Mouse (Mus musculus): ENCODE measurements at regions not wholly inside any gene's neighbourhood (a gene's known extent, or its start where the extent isn't known, plus 50 kb on each side); places are given as distances from the start of the nearest gene placed in this dataset.

- no peak for DNase-seq (ENCODE audit: low spot score in 2 of 2)
These were observed 123.9 kb downstream of the Tmem161b start for GRCm38 (mm10) chr13:84345791-84346511.

DNA sequence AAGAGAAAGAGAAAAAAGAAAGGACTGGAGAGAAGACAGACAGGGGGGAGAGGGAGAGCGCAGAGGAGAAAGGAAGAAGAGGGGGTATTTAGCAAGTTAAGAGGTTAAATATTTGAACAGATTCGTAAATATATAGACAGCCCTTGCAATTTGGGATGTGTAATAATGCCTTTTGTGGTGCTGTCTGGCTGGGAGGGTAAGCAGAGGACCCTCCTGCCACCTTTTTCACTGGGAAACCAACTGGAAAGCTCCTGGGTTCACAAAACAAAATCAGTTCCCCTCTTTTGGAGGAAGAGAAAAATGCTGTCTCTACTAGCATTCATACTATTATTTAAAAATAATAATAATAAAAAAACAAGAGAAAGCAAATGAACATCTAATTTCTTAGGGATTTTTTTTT, 124.5 kb downstream of the Tmem161b start:
- no peak for DNase-seq (ENCODE audit: low spot score in 2 of 2)

DNA sequence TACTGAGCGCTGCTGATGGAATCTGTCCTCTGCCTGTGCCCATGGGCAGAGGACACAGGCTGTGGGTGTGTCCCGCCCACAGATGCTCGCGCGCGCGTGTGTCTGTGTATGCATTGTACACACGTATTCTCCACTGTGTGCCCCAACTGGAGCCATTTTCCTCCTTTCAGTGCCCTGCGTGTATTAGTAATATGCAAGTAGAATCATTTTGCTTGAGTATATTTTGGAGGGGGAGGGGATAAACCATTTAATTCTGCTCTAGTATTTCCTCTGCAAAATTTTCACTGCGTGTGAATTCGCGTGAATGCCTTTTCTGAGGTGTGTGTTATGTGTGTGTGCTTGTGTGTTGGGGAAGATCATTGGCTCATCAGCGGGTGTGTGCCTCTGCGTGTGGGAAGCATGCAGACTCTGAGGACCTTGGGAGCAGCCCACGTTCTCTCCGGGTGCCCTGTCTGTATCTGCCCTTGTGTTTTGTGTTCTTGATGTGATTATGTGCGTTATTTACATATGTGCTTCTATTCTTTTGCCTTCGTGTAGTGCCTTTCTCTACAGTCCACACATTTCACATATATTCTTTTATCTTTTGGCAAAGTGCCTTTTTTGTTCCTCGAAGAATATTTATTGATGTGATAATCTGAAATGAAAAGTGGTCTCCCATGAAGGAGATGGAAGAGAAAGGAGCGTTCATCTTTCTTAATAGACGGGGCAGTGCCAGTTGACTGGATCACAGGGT, 125.3 kb downstream of the Tmem161b start:
- no peak for DNase-seq (ENCODE audit: low spot score in 2 of 2)

DNA sequence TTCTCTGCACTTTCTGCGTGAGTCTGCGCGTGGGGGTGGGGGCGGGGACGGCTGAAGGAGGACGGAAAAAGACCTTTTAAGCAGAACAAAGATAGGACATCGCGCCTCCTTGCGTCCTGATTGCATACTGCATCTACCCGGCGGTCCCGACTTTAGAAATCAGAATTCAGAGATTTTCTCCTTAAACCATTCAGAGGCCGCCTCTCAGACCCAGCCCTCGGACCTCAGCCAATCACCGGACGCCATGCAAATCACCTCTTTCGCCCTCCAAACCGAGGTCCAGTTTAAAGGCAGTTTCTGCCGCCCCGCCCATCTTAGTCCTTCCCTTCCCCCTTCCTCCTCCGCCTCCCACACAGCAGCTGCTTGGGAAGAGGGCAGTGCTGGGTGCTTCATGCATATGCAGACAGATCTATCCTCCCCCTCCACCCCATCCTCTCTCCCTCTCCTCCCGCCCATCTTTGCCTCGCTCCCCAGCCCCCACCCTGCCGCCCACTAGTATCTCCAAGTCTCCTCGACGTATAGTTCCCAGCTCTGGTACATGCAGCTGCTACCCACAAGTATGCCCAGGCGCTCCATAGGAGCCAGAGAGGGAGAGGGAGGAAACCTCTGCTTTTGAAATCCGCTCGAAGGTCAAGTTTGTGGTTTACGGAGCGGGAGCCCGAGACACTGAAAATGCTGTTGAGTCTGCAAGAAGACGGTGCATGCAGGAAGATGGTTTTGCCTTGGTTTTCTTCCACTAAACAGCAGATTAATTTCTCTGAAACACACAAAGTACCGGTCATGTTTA, 126.0 kb downstream of the Tmem161b start:
- peak; percentile 83 to 93 for DNase-seq (ENCODE audit: low spot score in 2 of 2)

DNA sequence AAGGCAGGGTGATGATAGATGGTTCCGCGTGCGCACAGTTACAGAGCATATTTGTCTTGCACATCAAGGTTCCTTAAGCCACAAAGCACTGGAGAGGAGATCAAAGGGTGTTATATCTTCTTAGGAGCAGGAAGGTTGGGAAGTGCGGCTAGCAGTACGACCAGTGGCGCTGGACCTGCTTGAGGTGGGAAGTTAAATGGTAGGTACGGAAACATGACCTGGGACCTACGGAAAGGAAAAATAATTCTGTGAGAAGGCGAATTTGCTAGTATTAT, 126.5 kb downstream of the Tmem161b start:
- no peak for DNase-seq (ENCODE audit: low spot score in 2 of 2)

DNA sequence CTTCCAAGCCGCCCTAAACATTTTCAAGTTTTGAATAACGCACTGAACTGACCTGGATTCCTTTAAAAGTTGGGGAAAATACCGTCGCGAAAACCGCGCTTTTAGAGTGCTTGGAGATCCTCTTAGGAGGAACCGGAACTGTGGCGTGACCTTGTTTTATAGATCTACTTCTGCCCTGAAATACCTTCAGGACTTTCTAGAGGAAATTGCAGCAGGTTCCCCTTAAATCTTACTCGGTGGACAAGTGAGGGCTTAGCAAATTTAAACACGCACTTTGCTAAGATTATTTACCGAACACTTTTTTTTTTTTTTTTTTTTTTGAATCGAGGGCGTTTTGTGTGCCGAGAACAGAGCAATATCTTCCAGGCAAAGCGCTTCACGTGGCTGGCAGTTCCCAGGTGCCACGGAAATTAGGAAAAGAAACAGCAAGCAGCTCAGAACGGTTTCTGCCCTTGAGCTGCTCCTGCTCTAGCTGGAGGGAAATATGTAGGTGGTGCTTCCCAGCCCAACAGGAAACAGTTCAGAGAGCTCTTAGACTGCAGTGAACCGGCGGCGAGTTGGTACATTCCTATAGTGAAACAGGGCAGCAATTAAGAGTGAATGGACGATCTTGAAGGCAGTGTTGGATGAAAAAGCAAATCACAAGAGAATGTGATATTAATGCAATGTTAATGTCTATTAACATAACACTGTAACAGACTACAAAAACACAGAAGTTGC, 127.1 kb downstream of the Tmem161b start:
- DNase-seq (ENCODE audit: low spot score in 2 of 2), result no peak

DNA sequence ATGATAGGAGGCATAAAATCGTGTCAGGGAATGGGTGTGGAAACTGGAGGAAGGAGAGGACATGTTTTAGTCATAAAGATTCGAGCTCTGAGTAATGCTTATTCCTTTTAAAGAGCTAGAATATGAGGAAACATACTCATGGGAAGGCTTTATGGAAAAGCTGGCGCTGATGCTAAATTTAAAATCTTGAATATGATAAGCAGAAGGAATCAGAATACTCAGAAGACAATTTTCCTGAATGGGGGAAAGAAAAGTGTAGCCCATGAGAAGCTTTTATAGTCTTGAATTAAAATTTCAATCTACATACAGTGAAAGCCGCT, 127.6 kb downstream of the Tmem161b start:
- no peak for DNase-seq (ENCODE audit: low spot score in 2 of 2)

- no peak for DNase-seq (ENCODE audit: low spot score in 2 of 2)
These were observed 128.7 kb downstream of the Tmem161b start for GRCm38 (mm10) chr13:84350791-84351190.

- no peak for DNase-seq (ENCODE audit: low spot score in 2 of 2)
These were observed 134.4 kb downstream of the Tmem161b start for GRCm38 (mm10) chr13:84356455-84356854.

- DNase-seq (ENCODE audit: low spot score in 2 of 2), result no peak
These were observed 138.4 kb downstream of the Tmem161b start for GRCm38 (mm10) chr13:84360536-84360935.

DNA sequence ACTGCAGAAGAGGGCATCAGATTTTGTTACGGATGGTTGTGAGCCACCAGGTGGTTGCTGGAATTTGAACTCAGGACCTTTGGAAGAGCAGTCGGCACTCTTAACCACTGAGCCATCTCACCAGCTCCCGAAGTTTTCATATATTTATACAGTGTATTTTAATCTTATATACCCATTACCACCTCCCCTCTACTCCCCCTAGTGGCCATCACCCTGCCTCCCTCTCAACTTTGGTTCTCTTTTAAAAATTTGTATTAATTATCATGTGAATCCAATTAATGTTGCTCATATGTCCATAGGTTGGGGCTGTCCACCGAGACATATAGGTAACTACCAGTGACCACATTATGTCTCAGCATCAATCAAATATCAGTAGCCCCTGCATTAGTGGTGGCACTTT, 142.0 kb downstream of the Tmem161b start:
- DNase-seq (ENCODE audit: low spot score in 2 of 2), result no peak

DNA sequence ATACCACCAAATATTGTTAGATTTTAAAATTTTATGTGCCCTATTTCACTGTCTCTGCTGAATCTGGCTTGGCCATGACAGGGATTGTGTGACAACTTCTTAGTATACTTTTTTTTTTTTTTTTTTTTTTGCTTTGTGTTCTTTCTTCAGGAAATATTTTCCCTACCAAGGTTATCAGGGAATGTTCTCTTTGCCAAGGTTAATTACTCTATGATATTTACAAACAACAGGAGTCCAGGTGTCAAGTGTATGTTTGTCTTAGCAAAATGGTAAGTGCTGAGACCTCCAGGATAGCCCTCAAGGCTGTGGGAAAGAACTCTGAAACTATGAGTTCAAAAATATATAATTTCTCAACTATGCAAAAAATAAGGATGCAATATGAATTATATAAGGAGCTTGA, 143.4 kb downstream of the Tmem161b start:
- DNase-seq (ENCODE audit: low spot score in 2 of 2), result no peak

- DNase-seq (ENCODE audit: low spot score in 2 of 2), result no peak
These were observed 143.9 kb downstream of the Tmem161b start for GRCm38 (mm10) chr13:84366017-84366416.

DNA sequence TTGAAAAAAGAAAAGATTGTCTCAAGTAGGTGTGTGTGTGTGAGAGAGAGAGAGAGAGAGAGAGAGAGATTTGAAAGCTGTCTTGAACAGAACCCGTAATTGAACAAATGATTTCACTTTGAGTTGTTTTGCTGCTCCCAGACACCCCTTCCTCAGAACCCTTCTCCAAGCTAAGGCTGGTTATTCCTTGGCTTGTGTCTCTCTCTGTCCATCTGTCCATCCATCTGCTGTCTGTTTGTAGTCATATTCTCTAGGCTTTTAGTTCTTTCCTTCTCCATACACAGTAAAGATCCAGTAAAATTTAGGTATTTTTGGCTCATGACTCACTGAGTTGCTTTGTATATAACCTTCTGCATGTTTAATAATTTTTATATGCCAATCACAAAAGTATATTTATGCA, 144.7 kb downstream of the Tmem161b start:
- no peak for DNase-seq (ENCODE audit: low spot score in 2 of 2)

DNA sequence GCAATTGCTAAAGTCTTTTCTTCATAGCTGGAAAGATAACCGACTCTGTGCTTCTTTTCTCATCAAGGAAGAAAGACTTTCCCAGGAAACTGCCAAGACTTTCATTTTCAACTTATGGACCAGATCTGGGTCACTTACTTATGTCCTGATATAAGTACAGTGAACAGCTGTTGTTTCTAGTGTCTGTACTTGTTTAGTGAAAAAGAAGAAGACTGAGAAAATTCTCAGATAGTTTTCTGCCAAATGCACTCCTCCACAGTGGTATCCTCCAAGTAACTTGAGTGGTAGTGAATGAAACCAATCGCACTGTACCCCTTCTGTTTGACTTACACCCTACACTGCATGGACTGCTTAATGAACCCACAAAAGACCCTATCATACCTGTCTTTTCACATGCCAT, 146.1 kb downstream of the Tmem161b start:
- DNase-seq (ENCODE audit: low spot score in 2 of 2), result no peak

GRCm38 (mm10) chr13:84374711-84375257, 152.7 kb downstream of the Tmem161b start:
- no peak for DNase-seq (ENCODE audit: low spot score in 2 of 2)

DNA sequence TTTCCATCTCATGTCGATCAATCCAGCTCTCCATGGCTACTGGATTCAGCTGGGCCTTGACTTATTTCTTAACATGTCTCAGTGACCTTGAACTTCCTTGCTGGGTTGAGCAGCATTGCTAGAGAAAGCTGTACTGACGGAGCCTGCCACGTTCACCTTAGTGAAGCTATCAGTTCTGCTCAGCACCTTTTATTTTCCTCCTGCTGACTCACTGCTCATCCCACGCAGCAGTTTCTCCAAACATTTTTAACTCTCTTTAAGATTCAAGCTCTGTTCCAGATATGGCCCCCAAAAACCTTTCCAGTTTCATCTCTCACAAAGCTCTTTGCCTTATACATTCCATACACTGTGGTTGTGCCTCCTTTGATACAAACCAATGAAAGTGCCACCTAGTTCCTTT, 153.8 kb downstream of the Tmem161b start:
- no peak for DNase-seq (ENCODE audit: low spot score in 2 of 2)

GRCm38 (mm10) chr13:84378553-84379332, 156.6 kb downstream of the Tmem161b start:
- DNase-seq (ENCODE audit: low spot score in 2 of 2), result no peak

DNA sequence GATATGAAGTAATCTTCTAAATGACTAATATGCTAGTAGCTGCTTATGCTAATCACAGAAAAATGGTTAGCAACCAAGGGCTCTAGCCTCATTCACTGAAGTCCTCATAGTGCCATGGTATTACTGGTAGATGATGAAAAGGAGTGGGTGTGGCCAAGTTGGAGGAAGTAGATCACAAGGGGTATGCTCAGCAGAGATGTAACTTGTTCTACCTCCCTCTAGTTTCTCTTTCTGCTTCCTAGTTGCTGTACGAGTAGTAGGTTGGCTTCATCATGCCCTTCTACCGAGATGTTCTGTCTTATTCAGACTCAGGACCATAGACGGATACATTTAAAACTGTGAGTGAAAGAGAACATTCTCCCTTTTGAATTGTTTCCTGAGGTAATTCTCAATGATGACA, 169.5 kb downstream of the Tmem161b start:
- no peak for DNase-seq (ENCODE audit: low spot score in 2 of 2)

- no peak for DNase-seq (ENCODE audit: low spot score in 2 of 2)
These were observed 176.6 kb downstream of the Tmem161b start for GRCm38 (mm10) chr13:84398476-84399344.
